Mouse (Mus musculus) hindbrain, embryonic 10.5 days (tissue): ENCODE measurements around the gene Galnt2. TPM values are rescaled to one million over a fixed set of nuclear protein-coding genes. Genes with fewer than 3 reads are reported as not detected.
A peak's percentile ranks its signal among the peaks of the same experiment; 100 is the strongest.

Experiments used
- DNase-seq: peaks from one replicate; pipeline ENCODE4 v3.0.0-alpha.2; 2017; ENCODE audit warnings: low spot score
- H3K27ac ChIP-seq: fragments of 300-500 bp; sonication (generic); 2 replicates; pipeline ENCODE4 v1.5.1; 2016; ENCODE audit warnings: mild to moderate bottlenecking, moderate library complexity
- H3K27me3 ChIP-seq: fragments of 300-500 bp; sonication (generic); 2 replicates; pipeline ENCODE4 v1.6.1; 2016; ENCODE audit warnings: mild to moderate bottlenecking; ENCODE audit not compliant: poor library complexity, insufficient read depth, severe bottlenecking
- H3K36me3 ChIP-seq: fragments of 300-500 bp; sonication (generic); 2 replicates; pipeline ENCODE4 v1.6.1; 2016; ENCODE audit warnings: mild to moderate bottlenecking, moderate library complexity
- H3K4me1 ChIP-seq: fragments of 300-500 bp; sonication (generic); replicated peaks from 2 replicates; pipeline ENCODE4 v1.6.1; 2016; ENCODE audit warnings: mild to moderate bottlenecking
- H3K4me3 ChIP-seq: fragments of 300-500 bp; sonication (generic); 2 replicates; pipeline ENCODE4 v1.5.1; 2016; ENCODE audit warnings: mild to moderate bottlenecking, moderate library complexity
- H3K9me3 ChIP-seq: fragments of 300-500 bp; sonication (generic); 2 replicates; pipeline ENCODE4 v1.6.1; 2016; ENCODE audit warnings: mild to moderate bottlenecking, moderate library complexity
- WGBS: fragments of 180-500 bp; shearing (Covaris S2); methylation state at CpG from one replicate; pipeline ENCODE4 v1.1.7; 2016; 5-methylcytosine and 5-hydroxymethylcytosine counted together
- polyA plus RNA-seq: library from polyadenylated mRNA; unstranded; fragments of >200 nt; fragmentation: Nextera tagmentation; extraction: Ambion mirVana; gene quantifications from 2 replicates; pipeline ENCODE4 v1.2.1, GENCODE M21; 2016

Galnt2 gene
- polyA plus RNA-seq, 1 experiment from 2014 or later = 56.0 TPM

- 92% methylated on average over 10 of the region's 10 CpGs for WGBS
Observed at GRCm38 (mm10) chr8:124307700-124308099, 76.5 kb downstream of the Galnt2 start.

GRCm38 (mm10) chr8:124310509-124310908 is 79.3 kb downstream of the Galnt2 start:
- Histone ChIP-seq H3K36me3 (peaks cover 68% of the 10 kb centered on the region), H3K9me3 (no peaks in the 10 kb centered on the region), H3K4me3 (no peak overlapping the region), H3K27me3 (no peaks in the 10 kb centered on the region), H3K27ac (peak overlapping the region; percentile 56), H3K4me1 (peaks cover 55% of the 10 kb centered on the region)
- no peak for DNase-seq
- 78% methylated on average over 13 of the region's 13 CpGs for WGBS

More at GRCm38 (mm10) chr8:124307700-124308099, 76.5 kb downstream of the Galnt2 start:
- H3K27ac ChIP-seq = no peak overlapping the region
- H3K9me3 ChIP-seq = no peaks in the 10 kb centered on the region
- H3K36me3 ChIP-seq = peaks cover 79% of the 10 kb centered on the region
- H3K27me3 ChIP-seq = no peaks in the 10 kb centered on the region
- H3K4me1 ChIP-seq = peaks cover 53% of the 10 kb centered on the region
- no peak for DNase-seq
- H3K4me3 ChIP-seq = no peak overlapping the region

- WGBS = 77% methylated on average over 6 of the region's 6 CpGs
- no peak for DNase-seq
- no peaks in the 10 kb centered on the region for H3K9me3 ChIP-seq
- H3K27ac ChIP-seq = no peak overlapping the region
- peaks cover 62% of the 10 kb centered on the region for H3K36me3 ChIP-seq
- peaks cover 57% of the 10 kb centered on the region for H3K4me1 ChIP-seq
- H3K4me3 ChIP-seq = no peak overlapping the region
- H3K27me3 ChIP-seq = no peaks in the 10 kb centered on the region
Observed at GRCm38 (mm10) chr8:124311111-124311510, 79.9 kb downstream of the Galnt2 start.

- peaks cover 56% of the 10 kb centered on the region for H3K36me3 ChIP-seq
- H3K4me3 ChIP-seq = no peak overlapping the region
- H3K27me3 ChIP-seq = no peaks in the 10 kb centered on the region
- peaks cover 59% of the 10 kb centered on the region for H3K4me1 ChIP-seq
- 90% methylated on average over 17 of the region's 17 CpGs for WGBS
- H3K9me3 ChIP-seq = no peaks in the 10 kb centered on the region
- no peak for DNase-seq
- H3K27ac ChIP-seq = peak overlapping the region; percentile 40
Observed at GRCm38 (mm10) chr8:124311723-124312122, 80.5 kb downstream of the Galnt2 start.

- WGBS = 91% methylated on average over 10 of the region's 10 CpGs
- Histone ChIP-seq H3K27ac (peak overlapping the region; percentile 40; the same call in 1 of the 2 replicates), H3K4me1 (peaks cover 59% of the 10 kb centered on the region), H3K27me3 (no peaks in the 10 kb centered on the region), H3K4me3 (no peak overlapping the region), H3K36me3 (peaks cover 51% of the 10 kb centered on the region), H3K9me3 (no peaks in the 10 kb centered on the region)
- DNase-seq = no peak
Observed at GRCm38 (mm10) chr8:124312228-124312627, 81.0 kb downstream of the Galnt2 start.

DNA sequence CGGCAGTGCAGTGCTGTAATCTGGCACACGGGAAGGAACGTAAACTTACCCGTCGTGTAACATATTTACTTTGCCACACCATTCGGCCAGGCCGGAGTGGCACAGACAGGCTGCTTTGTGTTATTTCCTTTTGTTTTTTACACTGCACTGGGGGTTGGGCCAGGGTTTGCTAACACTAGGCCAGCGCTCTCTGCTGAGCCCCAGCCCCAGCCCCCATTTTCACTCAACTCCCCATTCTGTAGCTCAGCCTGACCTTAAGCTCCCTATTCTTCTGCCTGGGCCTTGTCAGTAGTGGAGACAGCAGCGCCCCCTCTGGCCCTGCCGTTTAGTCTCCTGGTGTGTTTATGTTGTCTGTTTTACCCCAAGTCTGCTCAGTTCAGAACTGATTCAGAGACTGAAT is 83.6 kb downstream of the Galnt2 start:
- DNase-seq = peak; percentile 52
- no peaks in the 10 kb centered on the region for H3K27me3 ChIP-seq
- peak overlapping the region; percentile 79 for H3K27ac ChIP-seq
- WGBS = 43% methylated on average over 10 of the region's 10 CpGs
- H3K4me3 ChIP-seq = no peak overlapping the region
- peaks cover 59% of the 10 kb centered on the region for H3K4me1 ChIP-seq
- no peaks in the 10 kb centered on the region for H3K9me3 ChIP-seq
- peaks cover 35% of the 10 kb centered on the region for H3K36me3 ChIP-seq

DNA sequence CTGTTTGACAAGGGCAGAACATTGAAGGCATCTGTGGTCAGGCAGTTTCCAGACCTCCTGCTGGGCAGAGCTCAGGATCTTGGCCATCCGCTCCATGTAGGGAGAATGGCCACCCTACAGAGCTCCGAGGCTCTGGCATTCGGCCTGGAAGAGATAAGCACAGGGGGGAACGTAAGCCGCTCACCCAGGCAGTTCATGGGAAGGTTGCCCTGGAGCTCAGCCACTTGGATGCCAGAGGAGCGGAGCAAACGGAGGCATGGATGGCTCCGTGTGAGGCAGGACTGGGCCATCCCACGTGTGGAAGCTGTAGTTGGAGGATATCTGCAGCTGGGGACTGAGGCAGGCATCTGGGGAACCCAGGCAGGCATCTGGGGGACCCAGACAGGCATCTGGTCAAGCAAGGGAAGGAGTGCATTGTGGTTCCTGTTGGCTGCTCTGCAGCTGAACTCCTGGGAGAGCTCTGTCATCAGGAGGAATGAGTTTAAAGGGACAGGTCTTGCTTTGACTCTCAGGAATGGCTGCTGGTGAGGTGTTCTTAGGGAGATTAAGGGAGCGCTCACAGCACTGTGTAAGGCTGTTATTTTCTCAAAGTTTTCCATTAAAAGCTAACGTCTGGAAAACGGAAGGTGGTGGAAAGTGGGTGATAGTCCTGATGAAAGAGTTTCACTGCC is 85.4 kb downstream of the Galnt2 start:
- Histone ChIP-seq H3K4me3 (no peak overlapping the region), H3K27me3 (no peaks in the 10 kb centered on the region), H3K9me3 (no peaks in the 10 kb centered on the region), H3K4me1 (peaks cover 55% of the 10 kb centered on the region), H3K36me3 (peaks cover 21% of the 10 kb centered on the region), H3K27ac (peak overlapping the region; percentile 51)
- 65% methylated on average over 12 of the region's 12 CpGs for WGBS
- no peak for DNase-seq

- H3K4me3 ChIP-seq = no peak overlapping the region
- no peaks in the 10 kb centered on the region for H3K27me3 ChIP-seq
- H3K36me3 ChIP-seq = peaks cover 15% of the 10 kb centered on the region
- 71% methylated on average over 8 of the region's 8 CpGs for WGBS
- peaks cover 54% of the 10 kb centered on the region for H3K4me1 ChIP-seq
- no peaks in the 10 kb centered on the region for H3K9me3 ChIP-seq
- DNase-seq = no peak
- H3K27ac ChIP-seq = peak overlapping the region; percentile 51
Observed at GRCm38 (mm10) chr8:124317191-124317682, 86.0 kb downstream of the Galnt2 start.

DNA sequence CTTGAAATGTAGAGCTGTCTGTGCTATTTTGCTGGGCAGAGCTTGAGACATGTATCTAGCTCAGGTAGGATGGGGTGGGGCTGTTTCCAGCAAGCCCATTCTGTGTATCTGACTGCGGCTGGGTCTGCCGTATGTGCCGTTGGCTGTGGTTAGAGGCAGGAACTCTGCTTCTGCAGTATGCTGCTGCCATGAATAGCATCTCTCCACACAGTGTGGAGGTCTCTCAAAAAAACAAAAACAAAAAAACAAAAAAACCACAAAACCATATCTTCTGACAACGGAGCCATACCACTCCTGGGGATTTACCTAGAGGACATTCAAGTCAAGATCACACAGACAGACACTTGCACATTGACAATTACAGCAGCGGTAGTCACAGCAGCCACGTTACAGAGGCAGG is 86.6 kb downstream of the Galnt2 start:
- Histone ChIP-seq H3K27ac (no peak overlapping the region), H3K27me3 (no peaks in the 10 kb centered on the region), H3K9me3 (no peaks in the 10 kb centered on the region), H3K4me1 (peaks cover 60% of the 10 kb centered on the region), H3K4me3 (no peak overlapping the region), H3K36me3 (peaks cover 16% of the 10 kb centered on the region)
- no peak for DNase-seq
- 90% methylated on average over 6 of the region's 6 CpGs for WGBS

DNA sequence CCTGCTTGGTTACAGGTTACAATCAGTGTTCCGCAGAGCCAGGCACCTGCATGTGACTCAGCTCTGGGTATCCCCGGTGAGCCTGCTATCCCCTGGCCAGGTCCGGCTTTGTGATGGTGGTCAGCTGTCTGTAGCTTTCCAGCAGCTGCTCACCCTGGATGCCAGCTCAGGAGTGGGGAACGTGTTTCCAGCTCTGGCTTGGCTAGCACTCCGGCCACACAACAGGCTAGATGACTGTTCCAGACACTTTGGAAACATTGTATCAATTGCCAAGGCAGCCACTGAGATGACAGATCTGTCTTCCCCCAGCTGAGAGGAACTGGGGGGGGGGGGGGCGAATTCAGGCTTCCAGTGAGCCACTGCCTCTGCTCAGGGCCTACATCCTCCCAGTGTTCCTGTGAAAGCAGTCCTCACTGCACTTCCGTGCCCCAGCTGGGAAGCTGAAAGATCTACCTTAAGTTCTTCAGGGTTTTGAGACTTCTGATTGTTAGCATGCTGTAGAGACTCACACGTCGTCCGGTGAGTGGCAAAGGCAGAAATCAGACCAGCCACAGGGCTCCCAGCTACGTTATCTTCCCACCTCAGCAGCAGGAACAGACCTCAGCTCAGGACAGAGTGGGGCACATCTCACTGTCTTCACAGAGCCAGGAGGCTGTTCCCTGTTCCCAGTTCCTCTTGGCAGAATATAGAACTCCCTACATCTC is 87.6 kb downstream of the Galnt2 start:
- no peak overlapping the region for H3K27ac ChIP-seq
- H3K27me3 ChIP-seq = no peaks in the 10 kb centered on the region
- DNase-seq = no peak
- peaks cover 63% of the 10 kb centered on the region for H3K4me1 ChIP-seq
- H3K4me3 ChIP-seq = no peak overlapping the region
- 80% methylated on average over 11 of the region's 11 CpGs for WGBS
- H3K36me3 ChIP-seq = peaks cover 21% of the 10 kb centered on the region
- H3K9me3 ChIP-seq = no peaks in the 10 kb centered on the region

- Histone ChIP-seq H3K4me3 (no peak overlapping the region), H3K36me3 (peaks cover 26% of the 10 kb centered on the region), H3K27me3 (no peaks in the 10 kb centered on the region), H3K9me3 (no peaks in the 10 kb centered on the region), H3K27ac (no peak overlapping the region), H3K4me1 (peaks cover 60% of the 10 kb centered on the region)
- WGBS = 90% methylated on average over 4 of the region's 4 CpGs
- no peak for DNase-seq
Observed at GRCm38 (mm10) chr8:124319316-124319652, 88.1 kb downstream of the Galnt2 start.

- Histone ChIP-seq H3K9me3 (no peaks in the 10 kb centered on the region), H3K27ac (0 out of 2 replicates have a peak overlapping the region, but pooled peaks have one; percentile 13), H3K4me3 (no peak overlapping the region), H3K36me3 (peaks cover 46% of the 10 kb centered on the region), H3K4me1 (peaks cover 40% of the 10 kb centered on the region), H3K27me3 (no peaks in the 10 kb centered on the region)
- no peak for DNase-seq
- 74% methylated on average over 12 of the region's 12 CpGs for WGBS
Observed at GRCm38 (mm10) chr8:124321227-124321840, 90.1 kb downstream of the Galnt2 start.

GRCm38 (mm10) chr8:124323356-124323755 is 92.2 kb downstream of the Galnt2 start:
- WGBS = 94% methylated on average over 14 of the region's 14 CpGs
- peaks cover 35% of the 10 kb centered on the region for H3K4me1 ChIP-seq
- no peak overlapping the region for H3K27ac ChIP-seq
- no peaks in the 10 kb centered on the region for H3K9me3 ChIP-seq
- DNase-seq = no peak
- H3K36me3 ChIP-seq = peaks cover 66% of the 10 kb centered on the region
- no peaks in the 10 kb centered on the region for H3K27me3 ChIP-seq
- no peak overlapping the region for H3K4me3 ChIP-seq
